Mouse (Mus musculus) stomach, postnatal 0 days (tissue): ENCODE measurements at regions not wholly inside any gene's neighbourhood (a gene's known extent, or its start where the extent isn't known, plus 50 kb on each side); places are given as distances from the start of the nearest gene placed in this dataset.

Experiments used
- ATAC-seq: fragments of 200-750 bp; cut with Nextera tagmentation; 2 replicates; pipeline ENCODE4 v1.8.0; 2017; ENCODE audit not compliant: low FRiP score, low TSS enrichment
- DNase-seq: peaks from one replicate; pipeline ENCODE4 v3.0.0-alpha.2; 2016; ENCODE audit warnings: low spot score
- H3K27ac ChIP-seq: fragments of 300-500 bp; sonication (generic); replicated peaks from 2 replicates; pipeline ENCODE4 v1.5.1; 2014; ENCODE audit warnings: mild to moderate bottlenecking, control low read depth
- H3K27me3 ChIP-seq: fragments of 300-500 bp; sonication (generic); 2 replicates; pipeline ENCODE4 v1.6.1; 2014; ENCODE audit warnings: low read length; ENCODE audit not compliant: control insufficient read depth, insufficient read depth
- H3K36me3 ChIP-seq: fragments of 300-500 bp; sonication (generic); 2 replicates; pipeline ENCODE4 v1.6.1; 2014; ENCODE audit warnings: low read length, mixed read lengths; ENCODE audit not compliant: control insufficient read depth, insufficient read depth
- H3K4me1 ChIP-seq: fragments of 300-500 bp; sonication (generic); replicated peaks from 2 replicates; pipeline ENCODE4 v1.6.1; 2014; ENCODE audit warnings: antibody characterized with exemption; ENCODE audit not compliant: control insufficient read depth, insufficient read depth
- H3K4me2 ChIP-seq: fragments of 300-500 bp; sonication (generic); replicated peaks from 2 replicates; pipeline ENCODE4 v1.6.1; 2014; ENCODE audit warnings: low read depth, mild to moderate bottlenecking, control low read depth, moderate library complexity
- H3K4me3 ChIP-seq: fragments of 300-500 bp; sonication (generic); 2 replicates; pipeline ENCODE4 v1.5.1; 2014; ENCODE audit warnings: low read depth, low read length, control low read depth
- H3K9ac ChIP-seq: fragments of 300-500 bp; sonication (generic); 2 replicates; pipeline ENCODE4 v1.6.1; 2014; ENCODE audit warnings: mild to moderate bottlenecking, low read length, control low read depth, mixed read lengths
- H3K9me3 ChIP-seq: fragments of 300-500 bp; sonication (generic); 2 replicates; pipeline ENCODE4 v1.6.1; 2016; ENCODE audit warnings: low read length; ENCODE audit not compliant: control insufficient read depth
- CTCF ChIP-seq: IDR thresholded peaks from 2 replicates; pipeline ENCODE4 v1.5.1; 2016; ENCODE audit warnings: antibody characterized with exemption, low read depth, mild to moderate bottlenecking, moderate library complexity
- EP300 ChIP-seq: optimal IDR thresholded peaks from 2 replicates; pipeline ENCODE3; 2016; ENCODE audit warnings: antibody characterized with exemption
- WGBS: fragments of 180-500 bp; shearing (Covaris S2); extraction: QIAGEN DNeasy Blood & Tissue Kit; methylation state at CpG from one replicate; pipeline ENCODE4 v1.1.7; 2014; 5-methylcytosine and 5-hydroxymethylcytosine counted together

GRCm38 (mm10) chr1:80069141-80069540 lies 149.1 kb downstream of the Fam124b start:
- no peak for ATAC-seq

GRCm38 (mm10) chr1:80062121-80062520 lies 156.2 kb downstream of the Fam124b start:
- Histone ChIP-seq H3K4me3 (no peak overlapping the region), H3K9ac (no peak overlapping the region), H3K36me3 (no peaks in the 10 kb centered on the region), H3K4me2 (no peak overlapping the region), H3K4me1 (no peaks in the 10 kb centered on the region), H3K9me3 (no peaks in the 10 kb centered on the region), H3K27ac (no peak overlapping the region), H3K27me3 (no peaks in the 10 kb centered on the region)
- TF ChIP-seq CTCF (no peak), EP300 (no peak)
- no peak for DNase-seq
- WGBS, result 56% methylated on average over 1 of the region's 1 CpGs
- no peak for ATAC-seq

More at GRCm38 (mm10) chr1:80069141-80069540, 149.1 kb downstream of the Fam124b start:
- H3K9ac ChIP-seq, result no peak overlapping the region
- TF ChIP-seq CTCF (no peak), EP300 (no peak)
- no peak overlapping the region for H3K4me3 ChIP-seq
- H3K36me3 ChIP-seq, result no peaks in the 10 kb centered on the region
- H3K27me3 ChIP-seq, result no peaks in the 10 kb centered on the region
- WGBS, result 68% methylated on average over 4 of the region's 4 CpGs
- H3K27ac ChIP-seq, result no peak overlapping the region
- no peak overlapping the region for H3K4me2 ChIP-seq
- H3K4me1 ChIP-seq, result no peaks in the 10 kb centered on the region
- H3K9me3 ChIP-seq, result no peaks in the 10 kb centered on the region
- no peak for DNase-seq

DNA sequence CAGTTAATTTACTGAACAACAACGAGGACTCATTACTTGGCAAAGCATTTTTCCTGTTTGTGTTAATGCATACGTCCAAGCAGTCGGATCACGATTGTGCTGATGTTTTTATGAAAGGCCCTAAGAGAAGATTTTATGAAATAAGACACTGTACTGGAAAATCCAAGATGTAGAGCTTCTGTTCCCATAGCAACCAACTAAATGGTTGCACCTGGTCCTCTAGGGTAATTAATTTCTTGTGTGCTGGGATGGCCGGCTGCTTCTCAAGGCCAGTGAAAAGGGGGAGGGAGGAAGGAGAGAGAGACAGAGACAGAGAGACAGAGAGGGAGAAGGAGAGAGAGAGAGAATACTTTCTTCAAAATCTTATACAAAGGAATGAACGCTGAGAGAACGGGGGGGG lies 156.6 kb downstream of the Fam124b start:
- no peaks in the 10 kb centered on the region for H3K4me1 ChIP-seq
- no peak overlapping the region for H3K4me2 ChIP-seq
- no peak overlapping the region for H3K27ac ChIP-seq
- no peaks in the 10 kb centered on the region for H3K36me3 ChIP-seq
- TF ChIP-seq CTCF (no peak), EP300 (no peak)
- no peaks in the 10 kb centered on the region for H3K27me3 ChIP-seq
- ATAC-seq (no peak), DNase-seq (no peak)
- H3K4me3 ChIP-seq, result no peak overlapping the region
- H3K9ac ChIP-seq, result no peak overlapping the region
- WGBS, result 50% methylated on average over 7 of the region's 7 CpGs
- H3K9me3 ChIP-seq, result no peaks in the 10 kb centered on the region

DNA sequence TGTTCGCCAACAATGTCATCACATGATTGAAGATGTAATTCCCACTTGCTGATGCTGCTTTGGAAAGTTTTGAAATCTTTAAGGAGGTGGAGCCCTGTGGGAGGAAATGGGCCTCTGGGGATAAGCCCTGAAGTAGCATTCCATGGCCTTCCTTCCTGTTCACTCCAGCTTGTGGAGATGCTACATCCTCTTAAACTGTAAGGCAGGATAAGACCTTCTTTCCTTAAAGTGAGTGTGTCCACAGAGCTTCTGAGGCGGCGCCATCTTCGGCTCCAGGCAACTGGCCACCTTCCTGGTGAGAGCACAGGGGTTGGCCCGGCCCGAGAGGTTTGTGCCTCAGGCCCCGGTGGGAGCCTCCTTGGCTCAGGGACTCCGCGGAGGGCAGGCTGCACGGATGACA lies 173.1 kb downstream of the Fam124b start:
- 88% methylated on average over 10 of the region's 10 CpGs for WGBS
- H3K27me3 ChIP-seq, result no peaks in the 10 kb centered on the region
- H3K4me1 ChIP-seq, result no peaks in the 10 kb centered on the region
- DNase-seq, result no peak
- H3K9ac ChIP-seq, result no peak overlapping the region
- H3K4me2 ChIP-seq, result no peak overlapping the region
- no peak overlapping the region for H3K27ac ChIP-seq
- no peak overlapping the region for H3K4me3 ChIP-seq
- no peaks in the 10 kb centered on the region for H3K36me3 ChIP-seq
- ATAC-seq, result no peak
- TF ChIP-seq CTCF, result no peak
- H3K9me3 ChIP-seq, result no peaks in the 10 kb centered on the region

DNA sequence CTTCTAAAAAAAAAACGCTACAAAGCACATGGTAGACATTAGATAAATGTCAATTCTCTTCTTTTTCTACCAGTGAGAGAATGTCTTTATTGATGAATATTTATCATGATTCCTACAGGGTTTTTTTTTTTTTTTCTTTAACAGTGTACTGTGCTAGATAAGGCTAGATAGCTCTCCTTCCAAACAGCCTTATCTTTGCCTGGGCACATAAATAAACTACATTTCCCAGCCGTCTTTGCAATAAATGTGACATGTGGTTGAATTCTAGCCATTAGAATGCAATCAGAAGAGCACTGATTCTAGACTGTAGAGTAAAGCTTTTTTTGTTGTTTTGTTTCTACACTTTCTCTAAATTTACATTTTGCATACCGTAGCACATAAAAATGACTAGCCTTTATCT lies 177.9 kb downstream of the Fam124b start:
- H3K4me2 ChIP-seq, result no peak overlapping the region
- H3K27me3 ChIP-seq, result no peaks in the 10 kb centered on the region
- no peak overlapping the region for H3K9ac ChIP-seq
- no peak overlapping the region for H3K4me3 ChIP-seq
- no peak overlapping the region for H3K27ac ChIP-seq
- no peak for ATAC-seq
- TF ChIP-seq EP300 (no peak), CTCF (no peak)
- H3K9me3 ChIP-seq, result no peaks in the 10 kb centered on the region
- no peaks in the 10 kb centered on the region for H3K4me1 ChIP-seq
- H3K36me3 ChIP-seq, result no peaks in the 10 kb centered on the region
- no peak for DNase-seq
- WGBS, result 56% methylated on average over 3 of the region's 3 CpGs

- H3K4me3 ChIP-seq, result no peak overlapping the region
- H3K36me3 ChIP-seq, result no peaks in the 10 kb centered on the region
- no peak overlapping the region for H3K9ac ChIP-seq
- no peaks in the 10 kb centered on the region for H3K4me1 ChIP-seq
- H3K4me2 ChIP-seq, result no peak overlapping the region
- no peak overlapping the region for H3K27ac ChIP-seq
- DNase-seq (no peak), ATAC-seq (no peak)
- no peaks in the 10 kb centered on the region for H3K9me3 ChIP-seq
- no peak for TF ChIP-seq CTCF
- no peak for TF ChIP-seq EP300
- H3K27me3 ChIP-seq, result no peaks in the 10 kb centered on the region
- WGBS, result 30% methylated on average over 3 of the region's 3 CpGs
Observed at GRCm38 (mm10) chr1:80039891-80040290, 178.4 kb downstream of the Fam124b start.
